Mouse (Mus musculus): ENCODE measurements around the gene Macrod2.

DNA sequence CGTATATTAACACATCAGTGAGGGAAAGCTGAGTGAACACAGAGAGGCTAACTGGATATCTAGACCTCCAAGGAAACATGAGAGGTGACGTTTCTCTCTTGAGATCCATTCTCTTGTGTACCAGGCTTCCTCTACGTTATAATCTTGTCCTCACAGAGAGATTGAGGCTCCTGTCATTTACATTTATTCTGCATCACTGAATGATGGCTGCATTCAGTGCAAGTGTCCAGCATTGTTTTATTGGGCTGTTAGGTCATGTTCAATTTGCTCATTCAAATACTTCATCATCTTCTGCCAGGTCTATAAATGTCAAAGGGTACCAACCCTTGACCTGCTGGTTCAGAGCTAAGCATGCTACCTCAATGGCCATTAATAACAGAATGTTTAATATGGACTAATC is 1302.4 kb downstream of the Macrod2 start:
- TF ChIP-seq POLR2A (IDR thresholded peaks at IDR 0.05; ENCODE audit: control insufficient read depth, low read depth, low read length) (no peak), CTCF (IDR thresholded peaks at IDR 0.05; ENCODE audit: control insufficient read depth, insufficient read depth, insufficient replicate concordance, low read depth, low read length) (no peak)

Measured in testis, adult 2 months (tissue).